Mouse (Mus musculus): Measurements from ENCODE around the gene Olig3. TPM values are rescaled to one million over a fixed set of nuclear protein-coding genes. Genes with fewer than 3 reads are reported as not detected.
"Not testable (repeated sequence)": the region's sequence is repeated elsewhere in the genome, so short reads cannot be mapped to it uniquely, and the experiment has no call there.

Olig3 gene
- polyA plus RNA-seq, 1 experiment from 2014 or later: not detected

- WGBS: 68% methylated on average over 5 of the region's 5 CpGs
- Histone ChIP-seq H3K9ac (ENCODE audit: low read depth, low read length) (no peak overlapping the region), H3K27me3 (replicated peaks; ENCODE audit: control insufficient read depth, insufficient read depth, low read length) (no peaks in the 10 kb centered on the region), H3K4me1 (replicated peaks; ENCODE audit: control insufficient read depth, insufficient read depth, low read length) (no peaks in the 10 kb centered on the region), H3K4me3 (ENCODE audit: low read depth, low read length) (no peak overlapping the region), H3K4me2 (no peak overlapping the region), H3K9me3 (ENCODE audit: control insufficient read depth, low read length) (no peaks in the 10 kb centered on the region), H3K27ac (ENCODE audit: low read depth, low read length) (no peak overlapping the region), H3K36me3 (ENCODE audit: control insufficient read depth, insufficient read depth, low read length) (no peaks in the 10 kb centered on the region)
- ATAC-seq (replicated peaks; ENCODE audit: low FRiP score): no peak
- DNase-seq (ENCODE audit: low spot score): no peak
Observed at GRCm38 (mm10) chr10:19372263-19372662, 15.9 kb downstream of the Olig3 start.

GRCm38 (mm10) chr10:19373797-19374196 is 17.5 kb downstream of the Olig3 start:
- Histone ChIP-seq H3K4me1 (replicated peaks; ENCODE audit: control insufficient read depth, insufficient read depth, low read length) (no peaks in the 10 kb centered on the region), H3K27me3 (replicated peaks; ENCODE audit: control insufficient read depth, insufficient read depth, low read length) (no peaks in the 10 kb centered on the region), H3K27ac (ENCODE audit: low read depth, low read length) (no peak overlapping the region), H3K9ac (ENCODE audit: low read depth, low read length) (no peak overlapping the region), H3K36me3 (ENCODE audit: control insufficient read depth, insufficient read depth, low read length) (no peaks in the 10 kb centered on the region), H3K9me3 (ENCODE audit: control insufficient read depth, low read length) (no peaks in the 10 kb centered on the region), H3K4me3 (ENCODE audit: low read depth, low read length) (no peak overlapping the region), H3K4me2 (no peak overlapping the region)
- WGBS: 52% methylated on average over 7 of the region's 7 CpGs
- ATAC-seq (replicated peaks; ENCODE audit: low FRiP score) (no peak), DNase-seq (ENCODE audit: low spot score) (no peak)

GRCm38 (mm10) chr10:19374311-19374710 is 18.0 kb downstream of the Olig3 start:
- H3K27me3 ChIP-seq (replicated peaks; ENCODE audit: control insufficient read depth, insufficient read depth, low read length): no peaks in the 10 kb centered on the region
- no peak overlapping the region for H3K4me3 ChIP-seq (ENCODE audit: low read depth, low read length)
- no peak for DNase-seq (ENCODE audit: low spot score)
- H3K4me2 ChIP-seq: no peak overlapping the region
- ATAC-seq (replicated peaks; ENCODE audit: low FRiP score): no peak
- H3K4me1 ChIP-seq (replicated peaks; ENCODE audit: control insufficient read depth, insufficient read depth, low read length): no peaks in the 10 kb centered on the region
- H3K9me3 ChIP-seq (ENCODE audit: control insufficient read depth, low read length): no peaks in the 10 kb centered on the region; the same call in 1 of the 2 replicates
- no peaks in the 10 kb centered on the region for H3K36me3 ChIP-seq (ENCODE audit: control insufficient read depth, insufficient read depth, low read length)
- no peak overlapping the region for H3K9ac ChIP-seq (ENCODE audit: low read depth, low read length)
- 80% methylated on average over 3 of the region's 3 CpGs for WGBS
- H3K27ac ChIP-seq (ENCODE audit: low read depth, low read length): no peak overlapping the region

GRCm38 (mm10) chr10:19375838-19376237 is 19.5 kb downstream of the Olig3 start:
- H3K36me3 ChIP-seq (ENCODE audit: control insufficient read depth, insufficient read depth, low read length): no peaks in the 10 kb centered on the region
- no peak overlapping the region for H3K27ac ChIP-seq (ENCODE audit: low read depth, low read length)
- H3K4me3 ChIP-seq (ENCODE audit: low read depth, low read length): no peak overlapping the region
- no peak overlapping the region for H3K9ac ChIP-seq (ENCODE audit: low read depth, low read length)
- no peaks in the 10 kb centered on the region; the same call in 1 of the 2 replicates for H3K9me3 ChIP-seq (ENCODE audit: control insufficient read depth, low read length)
- DNase-seq (ENCODE audit: low spot score): no peak
- ATAC-seq (replicated peaks; ENCODE audit: low FRiP score): no peak
- H3K4me1 ChIP-seq (replicated peaks; ENCODE audit: control insufficient read depth, insufficient read depth, low read length): no peaks in the 10 kb centered on the region
- WGBS: 86% methylated on average over 2 of the region's 2 CpGs
- no peak overlapping the region for H3K4me2 ChIP-seq
- H3K27me3 ChIP-seq (replicated peaks; ENCODE audit: control insufficient read depth, insufficient read depth, low read length): no peaks in the 10 kb centered on the region

GRCm38 (mm10) chr10:19380971-19381370 is 24.6 kb downstream of the Olig3 start:
- not testable (repeated sequence) for H3K36me3 ChIP-seq (ENCODE audit: control insufficient read depth, insufficient read depth, low read length); H3K9ac ChIP-seq (ENCODE audit: low read depth, low read length); ATAC-seq (replicated peaks; ENCODE audit: low FRiP score); H3K27me3 ChIP-seq (replicated peaks; ENCODE audit: control insufficient read depth, insufficient read depth, low read length); H3K4me1 ChIP-seq (replicated peaks; ENCODE audit: control insufficient read depth, insufficient read depth, low read length); H3K27ac ChIP-seq (ENCODE audit: low read depth, low read length); H3K9me3 ChIP-seq (ENCODE audit: control insufficient read depth, low read length); H3K4me2 ChIP-seq; DNase-seq (ENCODE audit: low spot score); H3K4me3 ChIP-seq (ENCODE audit: low read depth, low read length)
- WGBS: 84% methylated on average over 1 of the region's 1 CpGs

- no peaks in the 10 kb centered on the region for H3K36me3 ChIP-seq (ENCODE audit: control insufficient read depth, insufficient read depth, low read length)
- no peaks in the 10 kb centered on the region for H3K4me1 ChIP-seq (replicated peaks; ENCODE audit: control insufficient read depth, insufficient read depth, low read length)
- ATAC-seq (replicated peaks; ENCODE audit: low FRiP score) (no peak), DNase-seq (ENCODE audit: low spot score) (no peak)
- H3K27ac ChIP-seq (ENCODE audit: low read depth, low read length): no peak overlapping the region
- no peak overlapping the region for H3K9ac ChIP-seq (ENCODE audit: low read depth, low read length)
- no peak overlapping the region for H3K4me2 ChIP-seq
- H3K4me3 ChIP-seq (ENCODE audit: low read depth, low read length): no peak overlapping the region
- 89% methylated on average over 3 of the region's 3 CpGs for WGBS
- no peaks in the 10 kb centered on the region; the same call in 1 of the 2 replicates for H3K9me3 ChIP-seq (ENCODE audit: control insufficient read depth, low read length)
- no peaks in the 10 kb centered on the region for H3K27me3 ChIP-seq (replicated peaks; ENCODE audit: control insufficient read depth, insufficient read depth, low read length)
Observed at GRCm38 (mm10) chr10:19384176-19384575, 27.8 kb downstream of the Olig3 start.

- no peak overlapping the region for H3K27ac ChIP-seq (ENCODE audit: low read depth, low read length)
- no peaks in the 10 kb centered on the region for H3K27me3 ChIP-seq (replicated peaks; ENCODE audit: control insufficient read depth, insufficient read depth, low read length)
- H3K36me3 ChIP-seq (ENCODE audit: control insufficient read depth, insufficient read depth, low read length): no peaks in the 10 kb centered on the region
- ATAC-seq (replicated peaks; ENCODE audit: low FRiP score): no peak
- no peak for DNase-seq (ENCODE audit: low spot score)
- H3K4me1 ChIP-seq (replicated peaks; ENCODE audit: control insufficient read depth, insufficient read depth, low read length): no peaks in the 10 kb centered on the region
- WGBS: 84% methylated on average over 4 of the region's 4 CpGs
- H3K4me3 ChIP-seq (ENCODE audit: low read depth, low read length): no peak overlapping the region
- no peak overlapping the region for H3K9ac ChIP-seq (ENCODE audit: low read depth, low read length)
- H3K4me2 ChIP-seq: no peak overlapping the region
- no peaks in the 10 kb centered on the region for H3K9me3 ChIP-seq (ENCODE audit: control insufficient read depth, low read length)
Observed at GRCm38 (mm10) chr10:19391819-19392218, 35.5 kb downstream of the Olig3 start.

GRCm38 (mm10) chr10:19396485-19397137 is 40.3 kb downstream of the Olig3 start:
- ATAC-seq (replicated peaks; ENCODE audit: low FRiP score) (no peak), DNase-seq (ENCODE audit: low spot score) (no peak)
- Histone ChIP-seq H3K9ac (ENCODE audit: low read depth, low read length) (no peak overlapping the region), H3K4me3 (ENCODE audit: low read depth, low read length) (no peak overlapping the region), H3K4me2 (no peak overlapping the region), H3K27me3 (replicated peaks; ENCODE audit: control insufficient read depth, insufficient read depth, low read length) (no peaks in the 10 kb centered on the region), H3K36me3 (ENCODE audit: control insufficient read depth, insufficient read depth, low read length) (no peaks in the 10 kb centered on the region), H3K27ac (ENCODE audit: low read depth, low read length) (no peak overlapping the region), H3K4me1 (replicated peaks; ENCODE audit: control insufficient read depth, insufficient read depth, low read length) (no peaks in the 10 kb centered on the region), H3K9me3 (ENCODE audit: control insufficient read depth, low read length) (no peaks in the 10 kb centered on the region)
- WGBS: 60% methylated on average over 9 of the region's 9 CpGs

GRCm38 (mm10) chr10:19397396-19397795 is 41.1 kb downstream of the Olig3 start:
- WGBS: 58% methylated on average over 12 of the region's 12 CpGs

More at GRCm38 (mm10) chr10:19397396-19397795, 41.1 kb downstream of the Olig3 start:
- H3K36me3 ChIP-seq (ENCODE audit: control insufficient read depth, insufficient read depth, low read length): no peaks in the 10 kb centered on the region
- no peak overlapping the region for H3K9ac ChIP-seq (ENCODE audit: low read depth, low read length)
- H3K4me3 ChIP-seq (ENCODE audit: low read depth, low read length): no peak overlapping the region
- H3K9me3 ChIP-seq (ENCODE audit: control insufficient read depth, low read length): no peaks in the 10 kb centered on the region
- H3K4me1 ChIP-seq (replicated peaks; ENCODE audit: control insufficient read depth, insufficient read depth, low read length): no peaks in the 10 kb centered on the region
- peak; percentile 95 for ATAC-seq (replicated peaks; ENCODE audit: low FRiP score)
- H3K4me2 ChIP-seq: no peak overlapping the region
- H3K27me3 ChIP-seq (replicated peaks; ENCODE audit: control insufficient read depth, insufficient read depth, low read length): no peaks in the 10 kb centered on the region
- DNase-seq (ENCODE audit: low spot score): no peak
- no peak overlapping the region for H3K27ac ChIP-seq (ENCODE audit: low read depth, low read length)

All from liver, embryonic 11.5 days (tissue).